Mouse (Mus musculus) cerebellum, adult 11-12 months (tissue): ENCODE measurements around the gene Kcne1.

Experiments used
- DNase-seq: peaks from one replicate; pipeline ENCODE4 v3.0.0; 2022

Gene Kcne1

DNA sequence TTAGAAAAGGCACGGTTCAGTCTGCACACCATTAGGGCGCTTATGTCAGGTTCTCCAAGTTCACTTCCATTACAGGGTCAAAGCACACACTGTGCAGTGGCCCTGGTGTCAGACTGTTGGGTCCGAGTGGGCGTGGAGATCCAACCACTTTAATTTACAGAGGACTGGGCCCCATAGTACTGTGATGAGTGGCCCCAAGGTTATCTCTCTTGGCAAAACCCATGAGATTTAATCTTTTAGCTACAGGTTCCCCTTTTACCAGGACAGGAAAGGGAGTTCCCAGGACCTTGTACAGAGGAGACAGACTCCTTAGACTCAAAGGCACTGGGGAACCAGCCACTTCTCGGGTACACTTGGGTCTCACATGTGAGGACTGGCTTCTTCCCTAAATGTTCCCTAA is 3.9 kb downstream of the Kcne1 start:
- DNase-seq, result no peak

DNA sequence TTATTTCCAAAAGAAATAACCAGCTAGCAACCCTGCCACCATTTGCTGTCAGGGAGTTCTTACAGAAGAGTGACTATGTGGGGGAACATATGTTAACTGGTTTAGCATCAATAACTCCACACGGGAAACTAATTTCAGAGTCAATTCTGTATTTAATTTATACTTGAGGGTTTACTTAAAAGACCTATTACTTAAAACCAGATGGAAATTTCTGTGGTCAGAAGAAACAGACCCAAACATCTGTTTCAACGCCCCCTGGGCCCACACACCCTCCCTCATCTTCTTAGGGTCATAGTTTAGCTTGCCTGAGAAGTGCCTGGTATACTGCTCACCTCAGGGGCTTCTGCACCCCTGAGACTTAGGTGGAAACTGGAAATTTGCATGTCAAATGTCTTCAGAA is 5.4 kb downstream of the Kcne1 start:
- no peak for DNase-seq

DNA sequence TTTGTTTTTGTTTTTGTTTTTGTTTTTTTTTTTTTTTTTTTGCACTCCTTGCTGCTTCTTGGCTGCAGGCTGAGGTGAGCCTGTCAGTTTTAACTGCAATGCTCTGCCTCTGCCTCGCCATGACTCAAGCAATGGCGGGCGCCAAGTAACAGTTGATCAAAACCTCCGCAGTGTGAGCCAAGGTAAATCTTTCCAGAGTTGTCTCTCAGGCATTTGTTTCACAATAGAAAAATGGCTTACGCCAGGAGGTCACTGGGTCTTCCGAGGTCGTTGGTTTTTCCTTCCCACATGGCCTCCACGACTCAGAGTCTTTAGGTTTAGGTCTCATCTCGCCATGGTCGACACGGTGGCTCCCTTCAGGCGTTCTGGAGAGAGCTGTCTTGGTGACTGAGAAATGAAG is 6.0 kb downstream of the Kcne1 start:
- DNase-seq, result no peak

- DNase-seq, result peak; percentile 53
Observed at GRCm38 (mm10) chr16:92348941-92349340, 10.3 kb downstream of the Kcne1 start.

DNA sequence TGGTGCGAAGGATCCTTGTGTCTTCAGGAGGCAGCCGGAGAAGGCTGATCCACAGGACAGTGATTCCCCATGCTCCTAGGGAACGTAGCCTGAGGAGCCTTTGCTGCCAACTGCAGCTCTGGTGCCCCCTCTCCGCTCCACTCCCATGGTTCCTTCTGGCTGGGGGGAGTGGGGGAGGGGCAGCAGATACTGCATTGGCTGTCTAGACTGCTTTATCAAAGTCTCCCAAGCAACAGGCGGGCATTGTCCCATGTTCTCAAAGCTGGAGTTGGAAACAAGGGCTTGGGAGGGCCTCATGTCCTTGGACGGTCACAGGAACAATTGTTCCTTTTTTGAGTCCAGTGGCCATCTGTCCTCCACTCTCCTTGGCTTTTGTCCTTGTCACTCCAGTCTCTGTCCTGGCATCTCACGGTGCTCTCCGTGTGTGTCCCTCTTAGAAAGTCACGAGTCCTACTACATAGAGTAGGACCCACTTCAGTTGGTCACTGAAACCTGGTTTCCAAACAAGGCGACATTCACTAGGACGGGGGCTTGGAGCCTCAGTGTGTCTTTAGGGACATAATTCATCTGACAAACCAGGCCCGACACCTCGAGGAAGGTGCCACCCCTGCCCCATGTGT is 12.9 kb downstream of the Kcne1 start:
- no peak for DNase-seq

- no peak for DNase-seq
Observed at GRCm38 (mm10) chr16:92345177-92345576, 14.1 kb downstream of the Kcne1 start.

DNA sequence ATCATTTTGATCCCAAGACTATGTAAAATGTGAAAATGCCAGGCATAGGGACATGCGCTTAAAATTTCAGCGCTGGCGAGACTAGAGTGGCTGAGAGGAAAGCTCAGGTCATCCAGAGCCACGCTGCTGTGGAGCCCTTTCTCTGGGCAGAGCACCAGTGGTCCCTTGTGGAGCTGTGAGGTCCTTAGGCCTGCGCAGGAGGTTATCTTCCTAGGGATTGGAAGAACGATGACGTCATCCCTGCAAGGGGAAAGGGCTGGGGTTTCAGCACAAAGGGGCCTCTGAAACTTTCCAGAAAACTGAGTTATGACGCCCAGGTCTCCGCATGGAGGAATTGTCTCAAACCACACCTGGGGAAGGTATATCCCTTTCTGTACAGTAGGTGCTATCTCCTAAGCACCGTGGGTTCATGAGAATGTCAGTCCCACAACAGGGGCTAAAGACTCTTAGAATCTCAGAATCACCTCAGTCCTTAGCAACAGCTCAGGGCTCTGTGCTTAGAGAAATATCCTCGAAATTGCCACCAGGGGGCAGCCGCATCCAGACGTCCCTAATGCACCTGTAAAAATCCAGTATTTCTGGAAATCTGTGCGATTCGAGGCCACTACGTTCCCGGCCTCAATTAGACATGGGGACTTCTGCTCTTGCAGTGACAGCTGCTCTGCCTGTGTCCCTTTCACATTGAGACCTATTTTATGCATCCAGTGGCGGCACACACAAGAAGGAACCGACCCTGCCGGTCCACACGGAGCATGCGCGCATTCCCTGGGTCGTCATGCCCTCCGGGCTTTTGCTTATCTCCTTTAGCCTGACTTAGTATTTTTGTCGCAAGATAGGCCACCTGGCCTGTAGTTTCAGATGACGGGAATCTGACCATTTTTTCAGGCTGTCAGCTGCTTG is 18.4 kb downstream of the Kcne1 start:
- DNase-seq, result peak; percentile 58

GRCm38 (mm10) chr16:92336280-92336679 is 23.0 kb downstream of the Kcne1 start:
- peak; percentile 74 for DNase-seq

DNA sequence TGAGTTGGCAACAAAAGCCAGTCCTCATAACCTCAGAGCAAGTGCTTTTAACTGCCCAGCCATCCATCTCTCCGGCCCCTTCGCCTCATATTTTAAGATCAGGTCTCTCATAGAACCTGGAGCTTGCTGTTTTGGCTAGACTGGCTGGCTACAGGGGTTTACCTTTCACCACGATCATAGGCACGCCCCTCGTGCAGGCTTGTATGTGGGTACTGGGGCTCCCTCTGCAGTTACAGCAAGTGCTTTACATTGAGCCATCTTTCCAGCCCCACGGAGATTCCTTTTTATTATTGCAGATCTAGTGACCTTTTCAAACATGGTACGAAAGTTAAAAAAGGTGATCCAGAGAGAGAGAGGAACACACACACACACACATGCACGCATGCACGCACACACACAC is 24.7 kb downstream of the Kcne1 start:
- no peak for DNase-seq

- peak; percentile 68 for DNase-seq
Observed at GRCm38 (mm10) chr16:92330966-92331365, 28.3 kb downstream of the Kcne1 start.

DNA sequence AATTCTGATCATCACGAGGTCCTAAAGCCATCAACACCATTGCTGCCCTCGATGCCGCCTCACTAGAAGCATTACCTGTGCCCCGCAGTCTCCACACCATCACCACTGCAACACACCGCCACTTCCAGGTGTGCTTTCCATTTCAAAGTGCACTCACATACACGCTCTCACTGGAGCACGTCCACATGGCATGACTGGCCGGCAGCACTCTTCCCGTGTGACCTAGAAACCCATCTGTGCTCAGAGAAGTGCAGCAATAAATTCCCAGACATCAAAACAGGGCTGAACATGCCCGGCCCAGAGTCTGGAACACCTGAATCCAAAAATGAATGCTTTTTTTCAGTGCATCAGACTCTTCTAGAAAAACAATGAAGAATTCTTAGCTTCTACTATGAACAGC is 31.4 kb downstream of the Kcne1 start:
- peak; percentile 82 for DNase-seq

DNA sequence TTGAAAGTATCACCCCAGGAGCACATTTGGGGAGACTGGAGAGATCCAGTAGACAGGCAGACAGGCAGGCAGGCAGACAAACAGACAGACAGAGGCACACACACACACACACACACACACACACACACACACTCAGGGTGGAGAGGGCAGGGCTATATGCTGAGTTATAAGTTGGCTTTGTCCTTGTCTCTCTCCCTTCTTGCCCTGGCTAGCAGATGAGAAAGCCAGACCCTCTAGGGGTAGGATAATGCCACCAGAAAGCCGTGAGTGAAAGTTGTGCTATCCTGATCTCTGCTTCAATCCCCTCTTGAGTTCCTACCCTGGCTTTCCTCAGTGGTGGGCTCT is 34.2 kb downstream of the Kcne1 start:
- no peak for DNase-seq

GRCm38 (mm10) chr16:92324309-92325061 is 34.8 kb downstream of the Kcne1 start:
- DNase-seq, result no peak

- DNase-seq, result no peak
Observed at GRCm38 (mm10) chr16:92321341-92321740, 37.9 kb downstream of the Kcne1 start, which contains the start of gene Fam243. TSS of gene Fam243 (minus strand) at chr16:92321441.

- DNase-seq, result no peak
Observed at GRCm38 (mm10) chr16:92320361-92320760, 38.9 kb downstream of the Kcne1 start.

- no peak for DNase-seq
Observed at GRCm38 (mm10) chr16:92319353-92320109, 39.7 kb downstream of the Kcne1 start.

DNA sequence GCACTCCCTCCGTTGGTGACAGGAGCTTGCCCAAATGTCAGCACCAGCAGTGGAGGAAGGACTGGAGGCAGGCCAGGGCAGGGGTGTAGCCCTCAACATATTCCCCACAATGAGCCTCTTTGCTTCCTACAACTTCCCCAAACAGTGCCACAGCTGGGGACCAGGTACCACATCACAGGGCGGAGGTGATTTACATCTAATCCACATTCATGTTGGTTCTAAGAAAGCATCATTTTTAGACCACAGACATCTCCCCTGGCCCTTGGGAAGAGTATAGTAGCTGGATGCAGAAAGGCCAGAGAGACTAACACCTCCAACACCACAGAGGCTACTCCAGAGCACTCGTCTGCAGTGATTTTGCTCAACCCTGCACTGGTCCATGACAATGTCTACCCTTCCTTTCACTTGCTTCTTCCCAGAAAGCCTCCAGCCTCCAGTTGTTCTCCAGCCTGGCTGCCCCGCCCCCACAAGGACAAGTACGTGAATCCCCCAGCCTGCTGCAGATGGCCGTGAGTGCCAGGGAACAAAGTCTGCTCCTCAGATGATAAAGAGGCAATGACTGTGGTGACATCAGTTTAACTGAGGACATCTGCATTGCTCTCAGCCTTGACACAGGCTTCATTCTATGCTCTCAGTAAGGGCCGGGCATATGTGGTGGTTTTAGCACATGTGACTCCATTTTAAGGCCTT is 43.1 kb downstream of the Kcne1 start:
- DNase-seq, result no peak

DNA sequence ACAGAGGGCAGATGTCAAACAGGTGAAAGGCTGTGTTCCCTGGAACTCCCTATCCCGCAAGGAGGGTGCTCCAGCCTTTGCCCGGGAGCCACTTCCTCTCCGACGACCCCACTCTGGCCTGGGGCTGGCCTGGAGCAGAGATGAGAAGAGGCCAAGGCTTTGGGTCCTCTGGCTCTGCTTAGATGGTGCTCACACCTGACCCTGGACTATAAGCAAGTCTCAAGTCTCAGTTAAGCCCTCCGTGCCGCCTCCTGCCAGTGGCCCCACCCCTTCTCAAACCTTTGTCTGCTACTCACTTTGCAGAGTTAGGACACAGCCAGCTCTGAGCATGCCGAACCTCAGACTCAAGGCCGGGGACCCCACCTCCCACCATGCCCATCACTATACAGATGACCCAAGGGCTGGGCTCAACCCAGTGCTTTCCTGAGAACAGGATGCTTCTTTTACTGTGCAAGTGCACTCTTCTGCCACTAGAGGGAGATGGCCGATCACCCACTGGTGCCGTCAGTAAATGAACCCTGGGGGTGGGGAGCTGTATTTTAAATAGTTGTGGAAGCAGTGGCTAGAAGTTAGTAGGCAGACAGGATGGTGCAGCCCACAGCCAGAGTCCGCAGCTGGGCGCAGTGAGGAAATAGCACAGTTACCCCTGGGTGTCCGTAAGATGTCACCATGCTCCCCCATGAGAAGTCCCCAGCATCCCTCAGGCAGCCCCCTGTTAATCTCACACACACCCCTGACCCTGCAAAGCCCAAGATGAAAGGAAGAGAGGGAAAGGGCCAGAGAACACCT is 45.1 kb downstream of the Kcne1 start:
- DNase-seq, result peak; percentile 54

DNA sequence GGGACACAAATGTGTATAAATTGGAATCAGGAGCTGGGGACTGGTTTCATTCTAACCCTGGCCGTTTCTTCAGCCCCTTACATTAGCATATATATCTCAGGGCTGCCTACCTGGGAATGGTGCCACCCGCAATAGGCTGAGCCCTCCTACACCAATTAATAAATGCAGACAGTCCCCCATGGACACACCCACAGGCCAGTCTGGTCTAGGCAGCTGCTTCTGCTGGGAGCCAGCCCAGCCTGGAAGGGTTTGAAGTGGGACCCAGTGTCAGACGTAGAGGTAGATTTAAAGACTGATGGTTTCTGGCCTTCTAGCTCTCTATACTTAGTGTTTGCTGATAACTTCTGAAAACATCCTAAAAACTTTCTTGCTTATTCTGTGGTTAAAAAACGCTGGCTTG is 50.1 kb downstream of the Kcne1 start:
- DNase-seq, result no peak

DNA sequence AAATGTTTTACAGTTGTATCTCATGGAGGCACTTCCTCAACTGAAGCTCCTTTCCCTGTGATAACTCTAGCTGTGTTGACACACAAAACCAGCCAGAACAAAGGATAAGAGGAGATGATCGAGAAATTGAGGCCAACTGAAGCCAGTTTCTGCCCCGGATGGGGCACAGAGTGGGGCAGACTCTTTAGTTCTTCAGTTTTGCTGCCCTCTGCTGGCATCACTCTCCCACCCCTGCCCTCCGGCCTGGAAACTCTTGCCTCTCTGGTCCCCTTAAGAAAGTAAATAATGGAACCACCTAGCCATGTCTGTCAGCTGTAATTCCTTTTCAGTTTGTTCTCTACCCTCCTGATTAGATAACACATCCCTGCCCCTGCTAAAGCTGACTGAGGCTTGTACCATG is 51.3 kb downstream of the Kcne1 start:
- DNase-seq, result no peak

DNA sequence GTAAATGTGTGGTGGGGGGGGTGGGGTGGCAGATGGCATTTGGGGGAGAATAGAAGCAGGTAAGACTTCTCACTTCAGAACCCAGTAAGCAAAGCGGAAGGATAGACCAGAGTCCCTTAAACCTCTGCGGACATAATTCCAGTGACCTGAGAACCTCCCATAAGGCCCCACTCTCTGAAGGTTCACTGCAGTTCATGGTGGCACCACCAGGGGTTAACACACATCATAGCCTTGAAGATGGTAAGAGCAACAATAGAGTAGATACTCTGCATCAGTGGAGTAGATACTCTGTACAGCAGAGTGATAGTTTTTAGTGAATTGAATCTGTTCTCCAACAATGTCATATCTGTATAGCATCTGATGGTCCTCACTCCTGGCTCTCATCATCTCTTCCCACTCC is 53.7 kb downstream of the Kcne1 start:
- no peak for DNase-seq

- peak; percentile 56 for DNase-seq
Observed at GRCm38 (mm10) chr16:92302506-92302905, 56.8 kb downstream of the Kcne1 start.
